Mouse (Mus musculus) spleen, adult 12 weeks (tissue): ENCODE data around the gene Phf21a.

Experiments used
- DNase-seq: peaks from one replicate; pipeline ENCODE4 v3.0.0; 2022; ENCODE audit warnings: low spot score

Gene Phf21a

GRCm38 (mm10) chr2:92234768-92235332 is 141.9 kb downstream of the Phf21a start:
- no peak for DNase-seq

- DNase-seq = no peak
Measured at GRCm38 (mm10) chr2:92240299-92240698, 147.4 kb downstream of the Phf21a start.

GRCm38 (mm10) chr2:92240816-92241215 is 147.9 kb downstream of the Phf21a start:
- DNase-seq = no peak

- no peak for DNase-seq
Measured at GRCm38 (mm10) chr2:92241317-92241716, 148.4 kb downstream of the Phf21a start.

GRCm38 (mm10) chr2:92246112-92246511 is 153.2 kb downstream of the Phf21a start:
- no peak for DNase-seq

- no peak for DNase-seq
Measured at GRCm38 (mm10) chr2:92247711-92248110, 154.8 kb downstream of the Phf21a start.

- no peak for DNase-seq
Measured at GRCm38 (mm10) chr2:92250472-92250871, 157.6 kb downstream of the Phf21a start.

GRCm38 (mm10) chr2:92253777-92254176 is 160.9 kb downstream of the Phf21a start:
- DNase-seq = no peak

GRCm38 (mm10) chr2:92256141-92256540 is 163.2 kb downstream of the Phf21a start:
- DNase-seq = no peak

- DNase-seq = no peak
Measured at GRCm38 (mm10) chr2:92257372-92257956, 164.5 kb downstream of the Phf21a start.

GRCm38 (mm10) chr2:92259924-92260323 is 167.0 kb downstream of the Phf21a start:
- no peak for DNase-seq

GRCm38 (mm10) chr2:92266100-92266617 is 173.2 kb downstream of the Phf21a start:
- DNase-seq = no peak

- no peak for DNase-seq
Measured at GRCm38 (mm10) chr2:92269227-92269626, 176.3 kb downstream of the Phf21a start.

- no peak for DNase-seq
Measured at GRCm38 (mm10) chr2:92272510-92272909, 179.6 kb downstream of the Phf21a start.

- no peak for DNase-seq
Measured at GRCm38 (mm10) chr2:92273101-92273801, 180.3 kb downstream of the Phf21a start.

- no peak for DNase-seq
Measured at GRCm38 (mm10) chr2:92273802-92274183, 180.9 kb downstream of the Phf21a start.

- no peak for DNase-seq
Measured at GRCm38 (mm10) chr2:92277787-92278186, 184.9 kb downstream of the Phf21a start.

GRCm38 (mm10) chr2:92278663-92279062 is 185.7 kb downstream of the Phf21a start:
- no peak for DNase-seq

GRCm38 (mm10) chr2:92279398-92279797 is 186.5 kb downstream of the Phf21a start:
- no peak for DNase-seq

GRCm38 (mm10) chr2:92285597-92285996 is 192.7 kb downstream of the Phf21a start:
- no peak for DNase-seq

GRCm38 (mm10) chr2:92289335-92289734 is 196.4 kb downstream of the Phf21a start:
- DNase-seq = no peak

GRCm38 (mm10) chr2:92291526-92291925 is 198.6 kb downstream of the Phf21a start:
- DNase-seq = no peak

GRCm38 (mm10) chr2:92296402-92296801 is 203.5 kb downstream of the Phf21a start:
- DNase-seq = peak; percentile 22
